Mouse (Mus musculus) stomach, embryonic 16.5 days (tissue): ENCODE data around the gene Dgki. TPM values are rescaled to one million over a fixed set of nuclear protein-coding genes. Genes with fewer than 3 reads are reported as not detected.

Source experiments
- ATAC-seq: fragments of 200-750 bp; cut with Nextera tagmentation; 2 replicates; pipeline ENCODE4 v1.8.0; 2017; ENCODE audit warnings: moderate number of reproducible peaks, moderate TSS enrichment; ENCODE audit not compliant: insufficient read depth, low FRiP score
- H3K27ac ChIP-seq: fragments of 300-500 bp; sonication (generic); 2 replicates; pipeline ENCODE4 v1.5.1; 2014; ENCODE audit warnings: low read length
- H3K27me3 ChIP-seq: fragments of 300-500 bp; sonication (generic); 2 replicates; pipeline ENCODE4 v1.6.1; 2014; ENCODE audit warnings: low read length, control low read depth, mixed read lengths; ENCODE audit not compliant: control insufficient read depth, insufficient read depth
- H3K36me3 ChIP-seq: fragments of 300-500 bp; sonication (generic); 2 replicates; pipeline ENCODE4 v1.6.1; 2014; ENCODE audit warnings: low read length; ENCODE audit not compliant: control insufficient read depth, insufficient read depth
- H3K4me1 ChIP-seq: fragments of 300-500 bp; sonication (generic); 2 replicates; pipeline ENCODE4 v1.6.1; 2014; ENCODE audit warnings: low read length, control low read depth, mixed read lengths; ENCODE audit not compliant: control insufficient read depth, insufficient read depth
- H3K4me2 ChIP-seq: fragments of 300-500 bp; sonication (generic); 2 replicates; pipeline ENCODE4 v1.6.1; 2014; ENCODE audit warnings: low read depth, low read length, mixed read lengths
- H3K4me3 ChIP-seq: fragments of 300-500 bp; sonication (generic); replicated peaks from 2 replicates; pipeline ENCODE4 v1.5.1; 2014; ENCODE audit warnings: mild to moderate bottlenecking, low read length
- H3K9ac ChIP-seq: fragments of 300-500 bp; sonication (generic); 2 replicates; pipeline ENCODE4 v1.6.1; 2014; ENCODE audit warnings: low read length
- H3K9me3 ChIP-seq: fragments of 300-500 bp; sonication (generic); replicated peaks from 2 replicates; pipeline ENCODE4 v1.6.1; 2016; ENCODE audit warnings: low read length, control low read depth; ENCODE audit not compliant: control insufficient read depth
- WGBS: fragments of 180-500 bp; shearing (Covaris S2); extraction: QIAGEN DNeasy Blood & Tissue Kit; methylation state at CpG from one replicate; pipeline ENCODE4 v1.1.7; 2014; 5-methylcytosine and 5-hydroxymethylcytosine counted together
- polyA plus RNA-seq: library from polyadenylated mRNA; unstranded; fragments of >200 nt; fragmentation: Nextera tagmentation; extraction: Ambion mirVana; gene quantifications from 2 replicates; pipeline ENCODE4 v1.2.1, GENCODE M21; 2015

The Dgki gene
- polyA plus RNA-seq, 1 experiment from 2014 or later: 0.94 TPM

DNA sequence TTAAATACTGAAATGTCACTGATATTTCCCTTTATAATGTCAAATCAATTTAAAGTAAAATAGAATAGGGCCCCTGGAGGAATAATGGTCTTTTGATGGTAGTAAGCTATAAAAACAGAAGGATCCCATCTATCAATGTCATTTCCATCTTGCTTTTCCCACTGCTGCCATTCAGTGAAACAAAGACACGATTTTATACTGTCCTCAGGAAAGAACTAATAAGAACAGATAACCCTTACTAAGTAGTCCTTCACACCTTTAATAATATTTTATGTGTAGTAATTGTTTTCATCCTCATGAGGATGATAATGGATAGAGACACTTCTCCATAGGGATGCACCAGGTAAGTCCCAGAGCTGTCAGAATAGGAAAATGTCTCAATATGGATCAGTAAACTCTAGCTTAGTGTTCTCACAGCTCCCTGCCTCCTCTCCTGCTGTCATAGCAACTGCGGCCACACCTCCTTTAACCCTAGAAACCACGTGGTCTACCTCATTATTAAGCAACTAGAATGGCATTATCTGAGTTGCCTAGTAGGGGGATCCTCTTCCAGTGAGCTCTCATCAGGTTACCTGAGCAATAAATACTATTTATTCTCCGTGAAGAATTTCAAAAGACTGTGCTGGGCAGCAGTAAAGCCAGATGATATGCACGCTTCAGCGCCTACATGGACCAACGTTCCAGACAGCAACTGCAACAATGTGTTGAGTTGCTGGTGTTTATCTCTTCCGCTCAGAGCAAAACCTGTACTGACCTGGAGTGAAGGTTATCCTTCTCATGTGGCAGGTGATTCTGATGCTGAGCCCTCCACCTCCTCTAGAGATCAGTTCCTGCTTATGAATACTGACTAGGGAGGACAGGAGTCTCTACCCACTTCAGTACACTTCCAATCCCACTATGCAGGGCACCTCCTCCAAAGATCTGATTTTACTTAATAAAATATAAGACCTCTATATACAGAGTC, 210.6 kb downstream of the Dgki start:
- Histone ChIP-seq H3K4me1 (no peaks in the 10 kb centered on the region), H3K27me3 (no peaks in the 10 kb centered on the region), H3K9me3 (no peaks in the 10 kb centered on the region), H3K4me3 (no peak overlapping the region), H3K36me3 (no peaks in the 10 kb centered on the region), H3K4me2 (no peak overlapping the region), H3K9ac (no peak overlapping the region), H3K27ac (no peak overlapping the region)
- no peak for ATAC-seq
- 54% methylated on average over 8 of the region's 8 CpGs for WGBS

- no peaks in the 10 kb centered on the region for H3K27me3 ChIP-seq
- 66% methylated on average over 3 of the region's 3 CpGs for WGBS
Observed at GRCm38 (mm10) chr6:37082990-37083389, 217.0 kb downstream of the Dgki start.

DNA sequence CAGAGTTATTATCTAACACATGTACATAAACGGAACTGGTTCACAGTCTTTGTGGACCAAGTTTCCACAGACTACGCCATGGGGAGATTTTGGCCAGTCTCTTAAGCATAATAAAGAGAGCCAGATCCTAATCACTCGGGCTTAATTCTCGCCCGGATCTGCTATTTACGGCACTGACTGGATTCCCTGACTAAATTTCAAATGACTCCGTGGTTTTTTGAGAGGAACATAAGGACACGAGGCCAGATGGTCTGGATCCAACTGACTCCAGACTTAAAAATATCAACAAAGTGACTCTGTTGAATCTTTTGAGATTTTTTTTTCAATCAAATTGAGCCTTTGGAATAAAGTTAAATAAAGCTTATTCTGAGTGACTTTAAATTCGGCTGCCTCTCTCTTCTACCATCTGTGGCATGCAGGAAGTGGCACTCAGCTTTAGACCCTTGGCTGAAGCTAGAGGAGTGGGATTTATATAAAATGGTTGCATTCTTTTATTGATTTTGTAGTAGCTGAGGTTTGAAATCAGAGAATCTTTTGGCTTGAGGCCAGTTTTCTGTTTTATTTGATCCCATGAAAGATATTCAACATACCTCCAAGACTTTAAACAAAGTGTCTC, 227.5 kb downstream of the Dgki start:
- Histone ChIP-seq H3K9ac (no peak overlapping the region), H3K27ac (peak overlapping the region; percentile 50), H3K27me3 (no peaks in the 10 kb centered on the region), H3K4me1 (0 out of 2 replicates have a peak, but pooled peaks cover 10% of the 10 kb centered on the region), H3K9me3 (no peaks in the 10 kb centered on the region), H3K4me3 (no peak overlapping the region), H3K4me2 (no peak overlapping the region), H3K36me3 (no peaks in the 10 kb centered on the region)
- WGBS: 39% methylated on average over 9 of the region's 9 CpGs
- peak; percentile 47; the same call in 1 of the 2 replicates for ATAC-seq

More at GRCm38 (mm10) chr6:37082990-37083389, 217.0 kb downstream of the Dgki start:
- no peaks in the 10 kb centered on the region for H3K4me1 ChIP-seq
- no peaks in the 10 kb centered on the region for H3K9me3 ChIP-seq
- H3K27ac ChIP-seq: no peak overlapping the region
- H3K4me3 ChIP-seq: no peak overlapping the region
- no peak for ATAC-seq
- no peak overlapping the region for H3K9ac ChIP-seq
- no peak overlapping the region for H3K4me2 ChIP-seq
- no peaks in the 10 kb centered on the region for H3K36me3 ChIP-seq

GRCm38 (mm10) chr6:37069836-37070600, 230.0 kb downstream of the Dgki start:
- Histone ChIP-seq H3K9me3 (no peaks in the 10 kb centered on the region), H3K4me2 (no peak overlapping the region), H3K9ac (no peak overlapping the region; the same call in 1 of the 2 replicates), H3K27me3 (no peaks in the 10 kb centered on the region), H3K4me1 (0 out of 2 replicates have a peak, but pooled peaks cover 10% of the 10 kb centered on the region), H3K36me3 (no peaks in the 10 kb centered on the region), H3K27ac (no peak overlapping the region), H3K4me3 (no peak overlapping the region)
- no peak for ATAC-seq
- 64% methylated on average over 14 of the region's 14 CpGs for WGBS

DNA sequence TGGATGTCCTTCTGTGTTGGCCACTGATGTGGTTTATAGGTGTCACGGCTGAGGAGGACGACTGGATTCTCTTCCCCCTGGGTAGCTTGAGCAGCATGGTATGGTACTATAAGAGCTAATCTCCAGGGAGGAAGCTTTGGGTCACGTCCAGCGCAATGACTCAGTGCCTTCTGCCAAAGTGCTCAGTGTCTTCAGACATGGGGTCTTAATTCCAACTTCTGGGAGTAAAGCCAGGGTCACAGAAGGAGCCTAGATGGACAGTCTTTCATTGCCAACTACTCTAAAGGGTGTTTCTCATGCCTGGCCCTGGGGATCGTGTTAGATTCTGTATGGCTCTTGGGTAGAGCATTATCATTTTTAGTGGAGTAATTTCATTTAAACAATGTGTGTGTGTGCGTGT, 231.2 kb downstream of the Dgki start:
- H3K27ac ChIP-seq: no peak overlapping the region
- H3K27me3 ChIP-seq: no peaks in the 10 kb centered on the region
- H3K4me1 ChIP-seq: 0 out of 2 replicates have a peak, but pooled peaks cover 17% of the 10 kb centered on the region
- no peak for ATAC-seq
- H3K9me3 ChIP-seq: no peaks in the 10 kb centered on the region
- 80% methylated on average over 6 of the region's 6 CpGs for WGBS
- H3K9ac ChIP-seq: no peak overlapping the region
- H3K4me2 ChIP-seq: no peak overlapping the region
- H3K36me3 ChIP-seq: no peaks in the 10 kb centered on the region
- no peak overlapping the region for H3K4me3 ChIP-seq

DNA sequence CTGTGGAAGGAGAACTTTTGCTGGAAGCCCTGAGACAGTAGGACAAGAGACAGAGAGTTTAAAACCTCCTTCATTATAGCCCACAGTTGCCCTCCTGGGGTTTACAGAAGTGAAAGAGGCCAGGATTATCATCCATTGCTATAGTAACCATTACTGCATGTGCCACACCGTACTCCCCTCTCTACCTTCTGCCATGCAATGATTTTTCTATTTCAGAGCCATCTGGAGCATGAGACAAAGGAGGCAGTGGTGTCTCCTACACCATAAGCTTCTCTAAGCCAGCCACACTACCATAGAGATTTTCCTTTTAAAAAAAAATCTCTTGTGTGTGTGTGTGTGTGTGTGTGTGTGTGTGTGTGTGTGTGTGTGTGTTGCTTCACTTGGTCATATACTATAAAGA, 232.6 kb downstream of the Dgki start:
- Histone ChIP-seq H3K27ac (no peak overlapping the region), H3K36me3 (no peaks in the 10 kb centered on the region), H3K27me3 (no peaks in the 10 kb centered on the region), H3K4me3 (no peak overlapping the region), H3K9me3 (no peaks in the 10 kb centered on the region), H3K4me1 (0 out of 2 replicates have a peak, but pooled peaks cover 17% of the 10 kb centered on the region), H3K4me2 (no peak overlapping the region), H3K9ac (no peak overlapping the region)
- 87% methylated on average over 1 of the region's 1 CpGs for WGBS
- ATAC-seq: no peak

- Histone ChIP-seq H3K4me2 (no peak overlapping the region), H3K36me3 (no peaks in the 10 kb centered on the region), H3K27me3 (no peaks in the 10 kb centered on the region), H3K4me1 (0 out of 2 replicates have a peak, but pooled peaks cover 11% of the 10 kb centered on the region), H3K27ac (no peak overlapping the region), H3K9ac (no peak overlapping the region), H3K9me3 (no peaks in the 10 kb centered on the region), H3K4me3 (no peak overlapping the region)
- 16% methylated on average over 10 of the region's 10 CpGs for WGBS
- no peak for ATAC-seq
Observed at GRCm38 (mm10) chr6:37064214-37064830, 235.7 kb downstream of the Dgki start.

- Histone ChIP-seq H3K4me2 (no peak overlapping the region), H3K9ac (no peak overlapping the region), H3K4me1 (0 out of 2 replicates have a peak, but pooled peaks cover 9% of the 10 kb centered on the region), H3K4me3 (no peak overlapping the region), H3K9me3 (no peaks in the 10 kb centered on the region), H3K27ac (no peak overlapping the region), H3K27me3 (no peaks in the 10 kb centered on the region), H3K36me3 (no peaks in the 10 kb centered on the region)
- 91% methylated on average over 7 of the region's 7 CpGs for WGBS
- no peak for ATAC-seq
Observed at GRCm38 (mm10) chr6:37063266-37063665, 236.7 kb downstream of the Dgki start.
